Mouse (Mus musculus): ENCODE results near the gene Tmem270. TPM values are rescaled to one million over a fixed set of nuclear protein-coding genes. Genes with fewer than 3 reads are reported as not detected.

Tmem270 gene
- polyA plus RNA-seq, 1 experiment = not detected

DNA sequence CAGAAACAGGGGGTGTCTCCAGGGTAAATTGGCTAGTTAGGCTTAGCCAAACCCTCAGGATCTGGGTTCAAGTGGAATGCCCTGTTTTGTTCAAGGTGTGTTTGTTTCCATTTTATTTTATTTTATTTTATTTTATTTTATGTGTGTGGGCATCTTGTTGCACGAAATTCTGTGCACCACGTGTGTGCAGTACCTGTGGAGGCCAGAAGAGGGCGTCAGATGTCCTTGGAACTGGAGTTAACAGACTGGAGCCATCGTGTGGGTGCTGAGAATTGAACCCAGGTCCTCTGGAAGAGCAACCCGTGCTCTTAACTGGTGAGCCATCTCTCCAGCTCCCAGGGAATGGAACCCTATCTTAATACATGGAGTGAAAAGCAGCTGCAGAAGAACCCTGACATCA lies 13.8 kb downstream of the Tmem270 start:
- WGBS = 83% methylated on average over 5 of the region's 5 CpGs
- H3K4me1 ChIP-seq (replicated peaks; ENCODE audit: control insufficient read depth, insufficient read depth, low read length) = no peaks in the 10 kb centered on the region
- no peak overlapping the region for H3K4me3 ChIP-seq (ENCODE audit: control insufficient read depth, insufficient read depth, low read length)
- no peaks in the 10 kb centered on the region for H3K36me3 ChIP-seq (ENCODE audit: control insufficient read depth, insufficient read depth, low read length)
- no peak overlapping the region for H3K27ac ChIP-seq (ENCODE audit: control insufficient read depth, insufficient read depth, low read length)
- no peaks in the 10 kb centered on the region for H3K27me3 ChIP-seq (ENCODE audit: control insufficient read depth, insufficient read depth, low read length)
- no peak for DNase-seq
- no peak for TF ChIP-seq POLR2A (IDR thresholded peaks at IDR 0.05; ENCODE audit: control insufficient read depth, extremely low read depth, insufficient read depth, low read length, poor library complexity)
- no peak for TF ChIP-seq CTCF (IDR thresholded peaks at IDR 0.05; ENCODE audit: borderline replicate concordance, control insufficient read depth, extremely low read depth, insufficient read depth, low read length, poor library complexity)

DNA sequence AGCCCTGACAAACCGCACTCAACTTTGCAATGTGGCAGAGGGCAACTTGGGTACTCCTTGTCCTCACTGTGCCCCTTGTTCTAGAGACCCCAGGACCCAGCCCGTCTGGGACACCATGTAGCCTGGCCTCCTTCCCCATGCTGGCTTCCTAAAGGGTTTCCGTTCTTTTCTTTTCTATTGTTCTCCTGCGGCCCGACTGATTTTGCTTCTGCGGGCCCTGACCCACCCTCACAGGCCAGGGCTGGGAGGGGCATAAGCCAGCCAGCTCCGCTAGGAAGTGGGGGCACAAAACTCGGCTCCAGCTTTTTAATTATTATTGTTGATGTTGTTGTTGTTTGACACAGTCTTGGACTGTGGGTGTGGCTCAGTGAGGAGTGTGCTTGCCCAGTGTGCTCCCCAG lies 15.0 kb downstream of the Tmem270 start:
- Histone ChIP-seq H3K4me1 (replicated peaks; ENCODE audit: control insufficient read depth, insufficient read depth, low read length) (no peaks in the 10 kb centered on the region), H3K27ac (ENCODE audit: control insufficient read depth, insufficient read depth, low read length) (no peak overlapping the region)

GRCm38 (mm10) chr5:134890601-134891054 lies 15.9 kb downstream of the Tmem270 start:
- no peak overlapping the region for H3K4me3 ChIP-seq (ENCODE audit: control insufficient read depth, insufficient read depth, low read length)
- no peaks in the 10 kb centered on the region for H3K36me3 ChIP-seq (ENCODE audit: control insufficient read depth, insufficient read depth, low read length)
- no peak for TF ChIP-seq POLR2A (IDR thresholded peaks at IDR 0.05; ENCODE audit: control insufficient read depth, extremely low read depth, insufficient read depth, low read length, poor library complexity)
- TF ChIP-seq CTCF (IDR thresholded peaks at IDR 0.05; ENCODE audit: borderline replicate concordance, control insufficient read depth, extremely low read depth, insufficient read depth, low read length, poor library complexity) = no peak
- no peaks in the 10 kb centered on the region for H3K4me1 ChIP-seq (replicated peaks; ENCODE audit: control insufficient read depth, insufficient read depth, low read length)
- H3K27ac ChIP-seq (ENCODE audit: control insufficient read depth, insufficient read depth, low read length) = no peak overlapping the region
- H3K27me3 ChIP-seq (ENCODE audit: control insufficient read depth, insufficient read depth, low read length) = no peaks in the 10 kb centered on the region
- no peak for DNase-seq
- 91% methylated on average over 6 of the region's 6 CpGs for WGBS

More for the DNA sequence above, 15.0 kb downstream of the Tmem270 start:
- WGBS = 60% methylated on average over 8 of the region's 8 CpGs
- no peak for TF ChIP-seq POLR2A (IDR thresholded peaks at IDR 0.05; ENCODE audit: control insufficient read depth, extremely low read depth, insufficient read depth, low read length, poor library complexity)
- TF ChIP-seq CTCF (IDR thresholded peaks at IDR 0.05; ENCODE audit: borderline replicate concordance, control insufficient read depth, extremely low read depth, insufficient read depth, low read length, poor library complexity) = no peak
- H3K36me3 ChIP-seq (ENCODE audit: control insufficient read depth, insufficient read depth, low read length) = no peaks in the 10 kb centered on the region
- H3K4me3 ChIP-seq (ENCODE audit: control insufficient read depth, insufficient read depth, low read length) = no peak overlapping the region
- H3K27me3 ChIP-seq (ENCODE audit: control insufficient read depth, insufficient read depth, low read length) = no peaks in the 10 kb centered on the region
- no peak for DNase-seq

DNA sequence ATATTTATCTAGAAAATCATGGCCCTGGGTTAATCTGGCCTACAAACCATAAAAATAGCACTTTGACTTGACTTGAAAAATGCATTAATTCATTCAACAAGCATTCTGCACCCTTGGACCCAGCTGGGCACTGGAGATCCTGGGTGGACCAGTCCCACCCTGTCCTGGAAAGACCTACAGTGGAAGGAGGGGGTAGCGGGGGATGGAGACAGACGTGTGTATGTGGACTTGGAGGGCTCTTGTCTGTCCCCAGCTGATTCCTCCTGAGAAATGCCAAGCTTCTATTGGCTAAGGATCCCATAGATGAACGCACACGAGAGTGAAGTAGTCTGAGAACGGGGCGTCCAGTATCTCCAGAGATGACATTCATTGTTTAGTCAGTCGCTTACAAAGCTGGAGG lies 18.0 kb downstream of the Tmem270 start:
- Histone ChIP-seq H3K27ac (ENCODE audit: control insufficient read depth, insufficient read depth, low read length) (no peak overlapping the region), H3K4me1 (replicated peaks; ENCODE audit: control insufficient read depth, insufficient read depth, low read length) (no peaks in the 10 kb centered on the region), H3K4me3 (ENCODE audit: control insufficient read depth, insufficient read depth, low read length) (no peak overlapping the region), H3K36me3 (ENCODE audit: control insufficient read depth, insufficient read depth, low read length) (no peaks in the 10 kb centered on the region), H3K27me3 (ENCODE audit: control insufficient read depth, insufficient read depth, low read length) (no peaks in the 10 kb centered on the region)
- TF ChIP-seq POLR2A (IDR thresholded peaks at IDR 0.05; ENCODE audit: control insufficient read depth, extremely low read depth, insufficient read depth, low read length, poor library complexity) (no peak), CTCF (IDR thresholded peaks at IDR 0.05; ENCODE audit: borderline replicate concordance, control insufficient read depth, extremely low read depth, insufficient read depth, low read length, poor library complexity) (no peak)
- WGBS = 86% methylated on average over 7 of the region's 7 CpGs
- DNase-seq = no peak

GRCm38 (mm10) chr5:134887447-134888335 lies 18.8 kb downstream of the Tmem270 start:
- Histone ChIP-seq H3K27ac (ENCODE audit: control insufficient read depth, insufficient read depth, low read length) (no peak overlapping the region), H3K27me3 (ENCODE audit: control insufficient read depth, insufficient read depth, low read length) (no peaks in the 10 kb centered on the region), H3K36me3 (ENCODE audit: control insufficient read depth, insufficient read depth, low read length) (no peaks in the 10 kb centered on the region), H3K4me1 (replicated peaks; ENCODE audit: control insufficient read depth, insufficient read depth, low read length) (no peaks in the 10 kb centered on the region), H3K4me3 (ENCODE audit: control insufficient read depth, insufficient read depth, low read length) (no peak overlapping the region)
- no peak for DNase-seq
- 53% methylated on average over 18 of the region's 18 CpGs for WGBS
- TF ChIP-seq CTCF (IDR thresholded peaks at IDR 0.05; ENCODE audit: borderline replicate concordance, control insufficient read depth, extremely low read depth, insufficient read depth, low read length, poor library complexity) (no peak), POLR2A (IDR thresholded peaks at IDR 0.05; ENCODE audit: control insufficient read depth, extremely low read depth, insufficient read depth, low read length, poor library complexity) (no peak)

DNA sequence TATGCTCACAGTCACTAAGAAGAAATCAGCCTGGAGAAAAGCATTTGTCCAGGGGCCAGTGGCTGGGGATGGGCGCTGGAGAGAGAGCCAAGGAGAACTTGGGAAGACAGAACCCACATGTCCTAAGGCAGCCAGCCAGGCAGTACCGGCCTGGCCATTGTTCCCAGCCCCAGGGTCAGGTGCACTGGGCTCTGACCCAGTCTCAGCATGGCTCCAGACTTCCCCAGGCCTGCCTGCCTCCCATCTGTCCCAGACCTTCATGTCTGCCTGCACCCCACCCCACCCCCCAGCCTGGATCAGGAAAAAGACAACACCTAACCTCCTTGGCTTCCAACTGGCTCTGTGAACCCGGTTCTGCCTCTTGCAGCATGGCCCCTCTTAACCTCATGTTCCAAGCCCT lies 23.5 kb downstream of the Tmem270 start:
- Histone ChIP-seq H3K4me3 (ENCODE audit: control insufficient read depth, insufficient read depth, low read length) (no peak overlapping the region), H3K36me3 (ENCODE audit: control insufficient read depth, insufficient read depth, low read length) (no peaks in the 10 kb centered on the region), H3K27ac (ENCODE audit: control insufficient read depth, insufficient read depth, low read length) (no peak overlapping the region), H3K27me3 (ENCODE audit: control insufficient read depth, insufficient read depth, low read length) (no peaks in the 10 kb centered on the region), H3K4me1 (replicated peaks; ENCODE audit: control insufficient read depth, insufficient read depth, low read length) (peaks cover 11% of the 10 kb centered on the region)
- WGBS = 77% methylated on average over 3 of the region's 3 CpGs
- no peak for DNase-seq
- TF ChIP-seq POLR2A (IDR thresholded peaks at IDR 0.05; ENCODE audit: control insufficient read depth, extremely low read depth, insufficient read depth, low read length, poor library complexity) (no peak), CTCF (IDR thresholded peaks at IDR 0.05; ENCODE audit: borderline replicate concordance, control insufficient read depth, extremely low read depth, insufficient read depth, low read length, poor library complexity) (no peak)

All from thymus, adult 2 months (tissue).